Mouse (Mus musculus) C2C12 (cell line): ENCODE results near the gene Ppfibp1. TPM values are rescaled to one million over a fixed set of nuclear protein-coding genes. Genes with fewer than 3 reads are reported as not detected.

Experiments used
- H3K27me3 ChIP-seq: one replicate; pipeline ENCODE4 v1.6.1; 2011; ENCODE audit not compliant: control insufficient read depth, insufficient read depth, insufficient read length
- H3K36me3 ChIP-seq: one replicate; pipeline ENCODE4 v1.6.1; 2011; ENCODE audit not compliant: control insufficient read depth, insufficient read depth
- H3K4me3 ChIP-seq: one replicate; pipeline ENCODE4 v1.5.1; 2011; ENCODE audit warnings: mild to moderate bottlenecking, control low read depth; ENCODE audit not compliant: poor library complexity, insufficient read depth, severe bottlenecking
- H3K79me2 ChIP-seq: one replicate; pipeline ENCODE4 v1.6.1; 2011; ENCODE audit not compliant: control insufficient read depth, insufficient read depth
- H3K79me3 ChIP-seq: one replicate; pipeline ENCODE4 v1.6.1; 2011; ENCODE audit warnings: low read depth, control low read depth
- H3ac ChIP-seq: one replicate; pipeline ENCODE3; 2011; ENCODE audit warnings: low read depth; ENCODE audit not compliant: control insufficient read depth, insufficient read length
- CEBPB ChIP-seq: IDR thresholded peaks from one replicate; pipeline ENCODE4 v1.6.1; 2011; ENCODE audit warnings: low read depth, mild to moderate bottlenecking, control low read depth, moderate library complexity
- CTCF ChIP-seq: IDR thresholded peaks from one replicate; pipeline ENCODE4 v1.5.1; 2011; ENCODE audit not compliant: control insufficient read depth, insufficient read depth, insufficient read length
- FOSL1 ChIP-seq: IDR thresholded peaks from one replicate; pipeline ENCODE4 v1.8.0; 2011; ENCODE audit warnings: mild to moderate bottlenecking, low read length; ENCODE audit not compliant: poor library complexity, insufficient read depth, severe bottlenecking
- MAX ChIP-seq: IDR thresholded peaks from one replicate; pipeline ENCODE4 v1.6.1; 2011; ENCODE audit warnings: mild to moderate bottlenecking, control low read depth
- MYOD1 ChIP-seq: IDR thresholded peaks from one replicate; pipeline ENCODE4 v1.6.1; 2011; ENCODE audit warnings: low read depth; ENCODE audit not compliant: control insufficient read depth, insufficient read length
- MYOG ChIP-seq: IDR thresholded peaks from one replicate; pipeline ENCODE4 v1.6.1; 2011; ENCODE audit not compliant: control insufficient read depth, insufficient read length; ENCODE audit errors: extremely low read depth
- USF1 ChIP-seq: IDR thresholded peaks from one replicate; pipeline ENCODE4 v1.6.1; 2011; ENCODE audit warnings: low read depth, mild to moderate bottlenecking, control low read depth, moderate library complexity
- polyA plus RNA-seq: library from polyadenylated mRNA; unstranded; fragments of >200 nt; fragmentation: generic; extraction: Trizol; gene quantifications from one replicate; pipeline ENCODE4 v1.2.1, GENCODE M21; 2012; ENCODE audit warnings: missing spikeins

Gene Ppfibp1
- polyA plus RNA-seq, 1 experiment, result 61.1 TPM

DNA sequence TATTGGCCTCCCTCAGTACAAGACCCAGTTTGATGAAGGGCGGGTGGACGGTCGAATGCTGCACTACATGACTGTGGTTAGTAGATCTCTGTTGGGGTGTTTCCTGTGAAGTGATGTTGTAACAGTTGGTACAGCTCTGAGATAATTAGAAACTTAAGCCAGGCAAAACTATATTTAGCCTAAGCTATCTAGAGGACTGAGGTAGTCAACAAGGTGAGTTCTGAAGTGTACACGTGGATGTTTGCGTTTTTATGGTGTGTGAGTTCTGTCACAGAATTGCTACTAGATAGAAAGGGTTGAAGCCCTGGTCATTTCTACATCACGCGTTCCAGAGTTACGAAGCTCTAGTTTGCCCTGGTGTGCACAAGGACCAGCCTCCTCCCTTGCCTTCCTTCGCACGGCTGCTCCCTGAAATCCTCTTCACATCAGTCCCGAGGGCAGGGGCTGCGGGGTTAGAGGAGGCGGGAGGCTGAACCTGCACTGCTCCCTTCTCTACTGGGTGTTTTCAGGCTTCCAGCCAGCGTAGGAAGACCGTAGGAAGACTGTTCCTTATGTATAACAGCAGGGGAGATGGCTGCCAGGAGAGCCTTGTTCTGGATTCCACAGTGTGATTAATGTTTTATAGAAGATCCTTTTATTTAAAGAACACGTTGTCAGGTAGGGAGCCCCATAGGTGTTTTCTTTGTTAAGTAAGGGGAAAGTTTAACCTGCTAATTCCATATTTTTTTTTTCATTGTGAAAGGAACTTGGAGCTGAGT, 134.3 kb downstream of the Ppfibp1 start:
- Histone ChIP-seq H3K36me3 (peaks cover 77% of the 10 kb centered on the region), H3K79me3 (no peaks in the 10 kb centered on the region), H3ac (no peak overlapping the region), H3K27me3 (no peaks in the 10 kb centered on the region), H3K79me2 (no peaks in the 10 kb centered on the region), H3K4me3 (no peak overlapping the region)
- TF ChIP-seq CEBPB (no peak), FOSL1 (no peak), MYOD1 (no peak), MYOG (no peak), CTCF (no peak)

DNA sequence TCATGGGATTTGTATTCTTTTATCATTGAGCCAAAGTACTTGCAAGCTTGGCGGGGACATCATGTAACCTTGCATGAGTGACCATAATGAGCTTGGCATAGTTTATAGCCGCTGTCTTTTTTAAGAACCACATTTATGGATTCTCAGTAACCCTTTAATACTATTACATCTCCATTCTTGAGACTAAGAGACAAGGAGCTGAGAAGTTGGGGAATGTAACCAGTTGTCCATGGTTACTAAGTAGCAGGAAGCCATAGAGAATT, 134.8 kb downstream of the Ppfibp1 start:
- TF ChIP-seq CTCF, result no peak
- Histone ChIP-seq H3K79me2 (no peaks in the 10 kb centered on the region), H3K79me3 (no peaks in the 10 kb centered on the region), H3K4me3 (no peak overlapping the region), H3K36me3 (peaks cover 77% of the 10 kb centered on the region), H3K27me3 (no peaks in the 10 kb centered on the region), H3ac (no peak overlapping the region)

DNA sequence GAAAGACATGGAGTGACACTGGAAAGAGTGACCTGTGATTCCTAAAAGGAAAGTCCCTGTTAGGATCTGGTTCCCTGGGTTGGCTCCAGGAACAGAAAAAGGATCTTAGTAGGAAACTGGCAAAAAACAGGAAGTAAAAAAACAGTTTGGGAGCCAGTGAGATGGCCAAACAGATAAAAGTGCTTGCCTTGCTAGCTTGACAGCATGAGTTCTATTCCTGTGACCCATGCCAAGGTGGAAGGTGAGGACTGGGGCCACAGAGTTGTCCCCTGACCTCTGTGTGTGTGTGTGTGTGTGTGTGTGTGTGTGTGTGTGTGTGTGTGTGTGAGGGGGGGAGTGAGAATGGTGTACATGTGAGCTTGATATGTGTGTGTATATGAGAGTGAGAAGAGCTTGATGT, 135.3 kb downstream of the Ppfibp1 start:
- Histone ChIP-seq H3K4me3 (no peak overlapping the region), H3K36me3 (peaks cover 77% of the 10 kb centered on the region), H3ac (no peak overlapping the region), H3K79me2 (no peaks in the 10 kb centered on the region), H3K79me3 (no peaks in the 10 kb centered on the region), H3K27me3 (no peaks in the 10 kb centered on the region)
- no peak for TF ChIP-seq USF1
- no peak for TF ChIP-seq MYOD1
- no peak for TF ChIP-seq CEBPB

DNA sequence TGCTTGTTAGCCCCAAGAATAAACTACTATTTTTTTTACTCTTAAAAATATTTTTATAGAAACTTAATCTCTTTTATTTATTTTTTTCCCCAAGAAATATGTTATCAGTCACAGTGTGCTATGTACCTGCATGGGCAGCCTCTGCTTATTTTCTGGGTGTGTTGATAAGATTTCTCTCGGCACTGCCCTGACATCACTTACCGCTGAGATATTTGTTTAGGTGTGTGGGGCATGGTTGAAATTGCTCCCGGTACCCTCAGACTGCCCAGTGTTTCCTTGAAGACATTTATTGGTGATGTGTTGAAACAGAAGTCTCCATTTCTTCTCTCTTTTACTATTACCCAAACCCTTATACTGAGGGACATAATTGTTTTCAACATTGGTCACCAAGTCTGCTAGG, 136.5 kb downstream of the Ppfibp1 start:
- no peak overlapping the region for H3ac ChIP-seq
- TF ChIP-seq FOSL1, result no peak
- no peak for TF ChIP-seq MYOD1
- TF ChIP-seq MYOG, result no peak
- TF ChIP-seq MAX, result no peak
- H3K36me3 ChIP-seq, result peaks cover 81% of the 10 kb centered on the region
- H3K4me3 ChIP-seq, result no peak overlapping the region
- no peaks in the 10 kb centered on the region for H3K79me3 ChIP-seq
- no peaks in the 10 kb centered on the region for H3K27me3 ChIP-seq
- H3K79me2 ChIP-seq, result no peaks in the 10 kb centered on the region

DNA sequence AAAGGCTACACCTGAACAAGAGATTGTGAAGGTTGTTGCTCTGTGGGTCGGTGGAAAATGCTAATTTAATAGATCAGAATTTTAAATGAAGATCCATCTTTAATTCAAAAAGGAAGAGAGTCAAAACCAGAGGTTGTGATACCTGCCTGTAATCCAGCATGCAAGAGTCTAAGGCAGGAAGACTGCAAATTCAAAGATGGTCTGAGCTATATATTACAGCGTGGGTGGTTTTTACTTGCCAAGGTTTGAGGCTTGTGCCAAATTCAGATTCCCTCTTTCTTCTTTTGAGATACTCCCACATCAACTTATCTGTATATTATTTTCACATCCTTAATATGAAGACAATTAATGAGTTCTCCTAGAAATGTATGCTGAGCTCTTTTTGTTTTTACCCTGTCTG, 140.1 kb downstream of the Ppfibp1 start:
- H3K79me3 ChIP-seq, result no peaks in the 10 kb centered on the region
- no peaks in the 10 kb centered on the region for H3K79me2 ChIP-seq
- H3ac ChIP-seq, result no peak overlapping the region
- H3K4me3 ChIP-seq, result no peak overlapping the region
- H3K27me3 ChIP-seq, result no peaks in the 10 kb centered on the region
- H3K36me3 ChIP-seq, result peaks cover 87% of the 10 kb centered on the region
- TF ChIP-seq MAX, result no peak
- no peak for TF ChIP-seq CTCF
- TF ChIP-seq FOSL1, result no peak
- no peak for TF ChIP-seq MYOD1
- TF ChIP-seq USF1, result no peak
- TF ChIP-seq CEBPB, result no peak
- no peak for TF ChIP-seq MYOG

DNA sequence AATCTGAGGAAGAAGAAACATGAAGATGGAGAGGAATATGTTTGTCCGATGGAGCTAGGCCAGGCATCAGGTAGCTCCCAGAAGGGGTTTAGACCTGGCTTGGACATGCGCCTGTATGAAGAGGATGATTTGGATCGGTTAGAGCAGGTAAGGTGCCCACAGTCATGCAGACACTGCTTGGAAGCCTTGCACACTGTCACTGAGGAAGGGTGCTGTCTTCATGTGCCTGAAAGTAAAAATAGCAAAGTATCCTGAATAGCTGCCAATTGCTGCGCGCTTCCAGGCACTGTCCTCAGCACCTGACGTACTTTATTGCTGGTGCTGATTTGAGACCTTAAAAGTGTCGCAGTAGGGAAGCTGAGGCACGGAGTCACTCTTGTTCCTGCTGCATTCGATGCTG, 141.3 kb downstream of the Ppfibp1 start:
- TF ChIP-seq MYOD1, result no peak
- no peak for TF ChIP-seq MAX
- no peak for TF ChIP-seq CTCF
- TF ChIP-seq CEBPB, result no peak
- no peak for TF ChIP-seq MYOG
- no peak for TF ChIP-seq FOSL1
- TF ChIP-seq USF1, result no peak
- Histone ChIP-seq H3K79me2 (no peaks in the 10 kb centered on the region), H3K36me3 (peaks cover 83% of the 10 kb centered on the region), H3ac (no peak overlapping the region), H3K79me3 (no peaks in the 10 kb centered on the region), H3K27me3 (no peaks in the 10 kb centered on the region), H3K4me3 (no peak overlapping the region)
